Mouse (Mus musculus) heart, embryonic 16.5 days (tissue): ENCODE data around the gene Fzd2. TPM values are rescaled to one million over a fixed set of nuclear protein-coding genes. Genes with fewer than 3 reads are reported as not detected.
A peak's percentile ranks its signal among the peaks of the same experiment; 100 is the strongest.

Experiments used
- ATAC-seq: fragments of 200-750 bp; cut with Nextera tagmentation; replicated peaks from 2 replicates; pipeline ENCODE4 v1.8.0; 2017; ENCODE audit warnings: moderate number of reproducible peaks; ENCODE audit not compliant: insufficient read depth, low FRiP score; ENCODE audit errors: extremely low read depth
- H3K27ac ChIP-seq: fragments of 300-500 bp; sonication (generic); 2 replicates; pipeline ENCODE4 v1.5.1; 2014; ENCODE audit warnings: mild to moderate bottlenecking, low read length, control low read depth, moderate library complexity
- H3K27me3 ChIP-seq: fragments of 300-500 bp; sonication (generic); 2 replicates; pipeline ENCODE4 v1.6.1; 2014; ENCODE audit warnings: low read length, mixed read lengths; ENCODE audit not compliant: control insufficient read depth, insufficient read depth
- H3K36me3 ChIP-seq: fragments of 300-500 bp; sonication (generic); 2 replicates; pipeline ENCODE4 v1.6.1; 2014; ENCODE audit not compliant: control insufficient read depth, insufficient read depth
- H3K4me1 ChIP-seq: fragments of 300-500 bp; sonication (generic); 2 replicates; pipeline ENCODE4 v1.6.1; 2014; ENCODE audit warnings: low read length, mixed read lengths; ENCODE audit not compliant: control insufficient read depth, insufficient read depth
- H3K4me2 ChIP-seq: fragments of 300-500 bp; sonication (generic); 2 replicates; pipeline ENCODE4 v1.6.1; 2014; ENCODE audit warnings: low read depth, mild to moderate bottlenecking, control low read depth, low read length
- H3K4me3 ChIP-seq: fragments of 300-500 bp; sonication (generic); 2 replicates; pipeline ENCODE4 v1.5.1; 2014; ENCODE audit warnings: mild to moderate bottlenecking, control low read depth, low read length
- H3K9ac ChIP-seq: fragments of 300-500 bp; sonication (generic); 2 replicates; pipeline ENCODE4 v1.6.1; 2014; ENCODE audit warnings: low read length, control low read depth
- H3K9me3 ChIP-seq: fragments of 300-500 bp; sonication (generic); replicated peaks from 2 replicates; pipeline ENCODE4 v1.6.1; 2016; ENCODE audit warnings: low read length; ENCODE audit not compliant: control insufficient read depth
- WGBS: fragments of 180-500 bp; shearing (Covaris S2); extraction: QIAGEN DNeasy Blood & Tissue Kit; methylation state at CpG from one replicate; pipeline ENCODE4 v1.1.7; 2014; 5-methylcytosine and 5-hydroxymethylcytosine counted together
- polyA plus RNA-seq: library from polyadenylated mRNA; unstranded; fragments of >200 nt; fragmentation: Nextera tagmentation; extraction: Ambion mirVana; gene quantifications from 2 replicates; pipeline ENCODE4 v1.2.1, GENCODE M21; 2015

Gene Fzd2
- polyA plus RNA-seq, 1 experiment from 2014 or later: 12.4 TPM

DNA sequence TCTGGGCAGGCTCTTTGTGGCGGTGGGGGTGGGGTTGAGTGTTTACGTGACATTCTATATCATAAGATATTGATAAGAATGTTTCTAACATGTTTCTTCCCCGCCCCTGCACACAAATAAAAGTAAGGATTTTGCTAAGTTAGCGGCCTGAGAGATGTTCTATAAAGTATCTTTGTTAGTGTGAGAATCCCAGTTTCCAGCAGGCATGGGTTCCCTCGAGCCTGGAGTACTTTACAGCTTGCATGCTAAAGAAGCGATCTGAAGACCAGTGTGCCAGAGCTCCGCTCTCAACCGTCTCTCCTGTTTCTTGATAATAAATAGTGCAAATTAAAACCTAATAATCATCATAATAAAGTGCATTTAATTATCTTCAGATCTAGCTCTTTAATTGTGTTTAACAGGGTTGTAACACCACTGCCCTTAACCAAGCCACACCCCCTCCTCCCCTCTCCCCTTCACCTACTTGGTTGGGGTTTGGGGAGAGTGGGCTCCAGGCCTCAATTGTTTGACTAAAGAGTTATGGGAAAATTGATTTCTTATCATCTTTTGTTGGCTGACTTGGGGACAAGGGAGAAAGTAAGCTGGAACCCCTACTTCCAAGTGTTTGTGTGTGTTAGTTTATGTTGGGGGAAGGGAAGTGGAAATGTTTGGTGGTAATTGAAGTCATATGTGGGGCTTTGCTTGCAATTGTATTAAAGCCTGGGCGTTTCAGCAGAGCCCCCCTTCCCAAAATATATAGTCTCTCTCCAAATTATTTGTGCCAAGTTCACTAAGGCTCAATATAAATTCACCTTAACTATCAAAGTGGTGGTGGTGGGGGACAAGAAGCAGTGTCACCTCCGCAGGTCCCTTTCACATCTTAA, 3.7 kb downstream of the Fzd2 start:
- Histone ChIP-seq H3K9ac (peak overlapping the region; percentile 80), H3K36me3 (no peaks in the 10 kb centered on the region), H3K9me3 (no peaks in the 10 kb centered on the region), H3K27me3 (no peaks in the 10 kb centered on the region), H3K27ac (peak overlapping the region; percentile 94), H3K4me1 (peaks cover 29% of the 10 kb centered on the region), H3K4me2 (peak overlapping the region; percentile 78), H3K4me3 (peak overlapping the region; percentile 62)
- WGBS: 25% methylated on average over 10 of the region's 10 CpGs
- no peak for ATAC-seq

DNA sequence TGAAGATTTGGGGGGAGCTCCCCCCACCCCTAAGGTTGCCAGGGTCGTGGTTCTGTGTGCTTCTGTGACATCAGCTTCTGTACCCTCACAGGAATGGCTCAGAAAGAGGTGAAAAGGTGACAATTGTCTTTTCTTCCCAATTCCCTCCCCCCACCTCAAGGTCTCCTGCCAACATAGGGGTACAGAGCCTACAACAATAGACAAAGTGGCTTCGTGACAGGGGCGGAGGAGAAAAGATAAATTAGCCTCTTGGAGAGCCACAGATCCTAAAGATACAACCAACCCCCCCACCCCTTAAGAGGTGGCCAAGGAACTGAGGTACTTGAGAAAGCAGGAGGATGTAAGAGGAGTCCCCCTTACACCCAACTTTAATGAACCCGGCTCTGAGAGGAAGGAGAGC, 4.5 kb downstream of the Fzd2 start:
- no peaks in the 10 kb centered on the region for H3K27me3 ChIP-seq
- H3K27ac ChIP-seq: peak overlapping the region; percentile 8
- H3K36me3 ChIP-seq: no peaks in the 10 kb centered on the region
- WGBS: 32% methylated on average over 4 of the region's 4 CpGs
- no peaks in the 10 kb centered on the region for H3K9me3 ChIP-seq
- 0 out of 2 replicates have a peak overlapping the region, but pooled peaks have one; percentile 17 for H3K9ac ChIP-seq
- H3K4me1 ChIP-seq: peaks cover 29% of the 10 kb centered on the region
- 0 out of 2 replicates have a peak overlapping the region, but pooled peaks have one; percentile 62 for H3K4me3 ChIP-seq
- no peak for ATAC-seq
- H3K4me2 ChIP-seq: peak overlapping the region; percentile 78; the same call in 1 of the 2 replicates

- no peaks in the 10 kb centered on the region for H3K36me3 ChIP-seq
- no peak overlapping the region for H3K4me2 ChIP-seq
- no peak overlapping the region for H3K9ac ChIP-seq
- WGBS: 58% methylated on average over 8 of the region's 8 CpGs
- peaks cover 29% of the 10 kb centered on the region for H3K4me1 ChIP-seq
- no peak overlapping the region for H3K27ac ChIP-seq
- H3K27me3 ChIP-seq: no peaks in the 10 kb centered on the region
- no peaks in the 10 kb centered on the region for H3K9me3 ChIP-seq
- no peak for ATAC-seq
- H3K4me3 ChIP-seq: no peak overlapping the region
These were observed 5.3 kb downstream of the Fzd2 start for GRCm38 (mm10) chr11:102609483-102609882.

DNA sequence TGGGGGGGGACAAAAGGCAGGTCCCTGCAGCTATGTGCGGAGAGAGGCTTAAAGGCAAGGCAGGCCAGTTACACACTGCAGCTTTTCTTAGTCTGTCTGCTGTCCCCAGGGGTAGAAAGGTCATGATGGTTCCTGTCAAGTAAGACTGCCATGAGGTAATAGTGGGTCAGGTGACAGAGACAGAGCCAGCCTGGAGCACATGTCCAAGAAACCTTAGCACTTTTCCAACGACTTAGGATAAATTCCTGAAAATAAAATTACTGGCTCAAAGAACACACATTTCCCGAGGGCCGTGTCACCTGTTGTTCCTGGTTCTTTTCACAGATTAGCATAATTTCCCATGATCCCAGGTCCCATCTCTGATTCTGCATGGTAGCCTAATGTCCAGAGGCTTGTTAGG, 6.1 kb downstream of the Fzd2 start:
- no peak overlapping the region for H3K4me2 ChIP-seq
- H3K4me3 ChIP-seq: no peak overlapping the region
- 53% methylated on average over 4 of the region's 4 CpGs for WGBS
- no peaks in the 10 kb centered on the region for H3K36me3 ChIP-seq
- no peaks in the 10 kb centered on the region for H3K27me3 ChIP-seq
- no peak overlapping the region for H3K9ac ChIP-seq
- ATAC-seq: no peak
- no peaks in the 10 kb centered on the region for H3K9me3 ChIP-seq
- H3K4me1 ChIP-seq: peaks cover 29% of the 10 kb centered on the region
- H3K27ac ChIP-seq: no peak overlapping the region

DNA sequence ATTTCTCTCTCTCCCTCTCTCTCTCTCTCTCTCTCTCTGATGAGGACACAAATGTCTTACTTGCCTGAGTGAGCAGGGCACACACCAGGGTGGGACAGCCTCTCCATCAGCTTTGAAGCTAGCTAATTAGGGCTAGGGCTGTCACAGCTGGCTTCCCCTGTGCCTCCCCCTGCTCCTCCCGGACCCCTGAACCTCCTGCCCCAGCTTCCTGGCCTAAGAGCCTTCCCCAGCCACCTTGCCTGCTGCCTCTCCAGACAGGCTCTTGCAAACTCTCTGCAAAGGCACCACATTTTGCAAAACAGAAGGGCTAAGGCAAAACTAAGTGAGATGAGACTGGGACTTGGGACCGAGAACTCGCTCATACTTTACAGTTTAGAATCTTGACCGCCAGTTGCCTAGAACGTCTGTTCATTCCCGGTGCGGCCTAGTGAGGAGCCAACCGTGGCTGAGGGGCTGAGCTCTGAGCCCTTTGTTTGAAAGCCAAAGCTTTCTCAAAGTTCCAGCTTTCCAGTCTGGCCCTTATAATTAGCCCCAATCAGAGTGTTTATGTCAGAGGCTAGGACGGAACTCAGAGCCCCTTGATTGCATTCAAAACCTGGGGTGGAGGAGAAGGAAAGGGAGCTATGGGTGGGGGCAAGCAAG, 6.6 kb downstream of the Fzd2 start:
- WGBS: 39% methylated on average over 9 of the region's 9 CpGs
- Histone ChIP-seq H3K27me3 (no peaks in the 10 kb centered on the region), H3K9ac (peak overlapping the region; percentile 21; the same call in 1 of the 2 replicates), H3K4me2 (no peak overlapping the region), H3K4me3 (no peak overlapping the region), H3K9me3 (no peaks in the 10 kb centered on the region), H3K4me1 (peaks cover 27% of the 10 kb centered on the region), H3K27ac (peak overlapping the region; percentile 19; the same call in 1 of the 2 replicates), H3K36me3 (no peaks in the 10 kb centered on the region)
- no peak for ATAC-seq

DNA sequence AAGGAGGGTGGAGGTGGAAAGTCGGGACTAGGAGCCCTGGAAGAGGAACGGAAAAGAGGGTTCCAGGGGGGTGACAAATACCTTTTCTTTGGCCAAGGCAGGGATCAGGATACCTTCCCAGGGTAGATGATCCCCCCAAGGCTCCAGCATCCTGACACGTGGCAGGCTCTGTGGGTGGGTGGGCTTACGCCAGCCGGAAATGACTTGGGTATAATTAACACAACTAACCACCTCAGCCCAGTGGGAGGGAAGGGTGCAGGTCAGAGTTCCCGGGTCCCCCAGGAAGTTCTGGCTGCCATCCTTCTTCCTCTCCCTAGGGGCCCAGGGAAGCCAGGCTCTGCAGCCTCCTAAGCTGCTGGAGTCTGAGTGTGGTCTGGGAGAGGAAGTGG, 7.1 kb downstream of the Fzd2 start:
- no peak overlapping the region for H3K4me3 ChIP-seq
- WGBS: 27% methylated on average over 6 of the region's 6 CpGs

DNA sequence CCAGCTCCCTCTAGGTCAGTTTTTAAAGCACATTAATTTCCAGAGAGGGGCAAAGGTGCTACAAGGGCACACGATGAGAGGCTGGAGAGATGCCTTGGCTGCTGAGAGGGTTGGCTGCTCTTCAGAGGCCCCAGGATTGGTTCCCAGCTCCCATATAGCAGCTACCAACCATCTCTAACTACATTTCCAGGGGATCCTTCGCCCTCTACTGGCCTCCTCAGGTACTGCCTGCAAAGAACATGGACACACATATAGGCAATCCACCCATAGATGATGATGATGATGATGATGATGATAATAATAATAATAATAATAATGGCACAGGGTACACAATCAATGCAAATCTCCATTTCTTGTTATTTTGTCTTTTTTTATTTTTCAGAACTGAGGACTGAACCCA, 15.3 kb downstream of the Fzd2 start:
- Histone ChIP-seq H3K9me3 (0 out of 2 replicates have a peak, but pooled peaks cover 4% of the 10 kb centered on the region), H3K4me2 (no peak overlapping the region), H3K4me1 (peaks cover 10% of the 10 kb centered on the region), H3K9ac (no peak overlapping the region), H3K4me3 (no peak overlapping the region), H3K36me3 (0 out of 2 replicates have a peak, but pooled peaks cover 2% of the 10 kb centered on the region), H3K27me3 (no peaks in the 10 kb centered on the region), H3K27ac (no peak overlapping the region)
- 65% methylated on average over 2 of the region's 2 CpGs for WGBS
- no peak for ATAC-seq

More for the DNA sequence above, 7.1 kb downstream of the Fzd2 start:
- Histone ChIP-seq H3K4me1 (peaks cover 27% of the 10 kb centered on the region), H3K27ac (peak overlapping the region; percentile 19; the same call in 1 of the 2 replicates), H3K27me3 (no peaks in the 10 kb centered on the region), H3K9me3 (no peaks in the 10 kb centered on the region), H3K4me2 (no peak overlapping the region), H3K36me3 (no peaks in the 10 kb centered on the region), H3K9ac (no peak overlapping the region)
- no peak for ATAC-seq

DNA sequence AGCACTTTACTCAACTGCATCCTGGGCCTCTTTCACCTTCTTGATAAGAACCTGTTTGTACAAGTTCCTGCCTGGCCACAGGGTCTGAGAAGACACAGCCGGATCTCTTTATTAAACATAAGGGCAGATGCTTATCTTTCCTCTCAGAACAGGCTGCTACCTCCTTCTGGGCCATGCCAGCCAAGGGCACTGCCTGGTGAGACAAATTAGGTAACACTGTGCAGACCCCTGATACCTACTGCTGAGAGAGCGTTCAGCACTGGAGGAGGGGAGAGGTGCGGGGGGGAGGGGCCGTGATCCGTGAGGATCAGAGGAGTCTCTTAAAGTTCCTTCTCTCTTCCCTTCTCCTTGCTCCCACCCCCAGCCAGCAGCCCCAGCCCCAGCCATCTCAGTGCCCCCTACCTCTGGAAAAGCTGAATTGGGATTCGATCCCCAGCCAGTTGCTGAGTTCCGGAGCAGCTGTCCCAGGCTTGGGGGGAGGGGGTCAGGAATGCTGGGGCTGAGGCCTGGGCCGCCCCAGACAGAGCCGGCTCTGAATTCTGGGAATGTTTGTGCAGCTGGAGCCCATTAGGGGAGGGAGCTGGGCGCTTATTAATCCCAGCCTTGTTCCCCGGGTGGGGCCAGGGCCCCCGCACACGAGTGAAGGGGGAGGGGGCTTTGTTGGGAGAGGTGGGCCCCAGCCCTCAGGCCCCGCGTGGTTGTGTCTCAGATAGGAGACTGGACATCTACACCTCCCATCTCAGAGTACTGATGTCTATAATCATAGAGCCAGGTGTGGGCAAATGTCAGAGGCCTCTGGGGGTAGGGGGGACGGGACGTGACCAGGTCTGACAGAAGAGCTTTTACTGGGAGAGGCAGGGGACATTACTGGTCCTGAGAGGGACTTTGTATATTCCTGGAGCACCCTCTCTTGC, 19.9 kb downstream of the Fzd2 start:
- Histone ChIP-seq H3K36me3 (0 out of 2 replicates have a peak, but pooled peaks cover 2% of the 10 kb centered on the region), H3K4me2 (peak overlapping the region; percentile 50), H3K4me3 (peak overlapping the region; percentile 31), H3K9ac (peak overlapping the region; percentile 30), H3K4me1 (peaks cover 19% of the 10 kb centered on the region), H3K27me3 (no peaks in the 10 kb centered on the region), H3K27ac (peak overlapping the region; percentile 84), H3K9me3 (0 out of 2 replicates have a peak, but pooled peaks cover 4% of the 10 kb centered on the region)
- WGBS: 11% methylated on average over 17 of the region's 17 CpGs
- ATAC-seq: peak; percentile 76
